Mouse (Mus musculus): ENCODE results near the gene C1qtnf1.

The C1qtnf1 gene

DNA sequence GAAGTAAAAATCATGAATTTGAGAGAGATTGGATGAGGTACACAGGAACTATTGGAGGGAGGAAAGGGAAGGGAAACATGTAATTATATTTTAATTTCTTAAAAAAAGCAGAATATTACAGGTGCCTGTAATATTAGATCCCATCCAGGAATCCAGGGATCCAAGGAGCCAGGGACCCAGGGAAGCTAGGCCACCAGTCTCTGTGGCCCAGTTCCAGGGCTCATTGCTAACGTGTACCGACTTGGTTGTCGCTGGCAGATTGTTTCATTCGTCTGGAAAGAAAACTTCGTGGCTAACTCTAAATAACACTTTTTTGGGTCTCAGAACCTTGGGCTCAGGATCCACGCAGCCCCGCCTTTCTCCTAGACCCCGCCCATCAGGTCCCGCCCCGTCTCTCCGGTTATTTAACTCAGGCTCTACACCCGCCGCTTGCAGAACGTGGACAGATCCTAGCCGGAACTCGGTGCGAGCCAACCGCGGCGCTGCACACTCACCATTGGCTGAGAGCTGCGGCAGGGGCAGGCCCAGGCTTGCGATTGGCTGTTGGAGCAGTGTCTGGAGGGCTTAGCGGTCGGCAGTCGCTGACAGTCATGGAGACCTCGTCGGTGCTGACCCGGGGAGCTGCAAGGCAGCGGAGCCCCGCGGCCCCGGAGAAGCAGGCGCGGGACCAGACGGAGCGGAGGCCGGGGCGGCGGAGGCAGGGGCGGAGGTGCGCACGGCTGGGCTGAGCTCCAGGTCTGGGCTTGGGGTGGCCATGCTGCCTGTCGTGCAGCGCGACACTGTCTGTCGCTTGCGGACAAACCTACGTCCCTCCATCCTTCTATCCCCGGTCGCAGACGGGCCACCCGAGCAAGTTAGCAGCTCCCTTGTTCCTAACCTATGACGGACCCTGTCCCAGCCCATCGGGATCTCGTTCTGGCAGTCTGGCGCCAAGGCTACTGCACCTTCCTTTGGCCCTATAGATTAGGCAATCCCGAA, 48.7 kb downstream of the C1qtnf1 start, which contains the start of gene Engase:
Engase (plus strand) TSS at position 434 of the 978 bp plus-strand sequence.
- peak; percentile 93 to 97 for DNase-seq

DNA sequence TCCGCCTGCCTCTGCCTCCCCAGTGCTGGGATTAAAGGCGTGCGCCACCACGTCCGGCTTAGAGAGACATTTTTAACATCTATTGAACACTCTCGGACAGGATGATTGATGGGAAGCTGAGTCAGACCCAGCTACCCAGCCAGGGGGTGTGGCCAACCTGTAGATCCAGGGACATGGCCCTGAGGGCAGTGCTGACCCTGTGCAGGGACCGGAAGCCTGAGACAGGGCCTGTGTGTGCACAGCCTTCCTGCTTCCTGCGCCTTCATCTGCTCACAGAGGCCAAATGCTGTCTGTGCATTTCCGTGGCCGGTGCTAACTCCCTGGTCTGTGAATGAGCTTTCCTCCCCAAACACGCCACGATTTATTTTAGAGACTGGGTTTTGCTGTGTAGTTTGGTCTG, 51.8 kb downstream of the C1qtnf1 start:
- no peak for DNase-seq

DNA sequence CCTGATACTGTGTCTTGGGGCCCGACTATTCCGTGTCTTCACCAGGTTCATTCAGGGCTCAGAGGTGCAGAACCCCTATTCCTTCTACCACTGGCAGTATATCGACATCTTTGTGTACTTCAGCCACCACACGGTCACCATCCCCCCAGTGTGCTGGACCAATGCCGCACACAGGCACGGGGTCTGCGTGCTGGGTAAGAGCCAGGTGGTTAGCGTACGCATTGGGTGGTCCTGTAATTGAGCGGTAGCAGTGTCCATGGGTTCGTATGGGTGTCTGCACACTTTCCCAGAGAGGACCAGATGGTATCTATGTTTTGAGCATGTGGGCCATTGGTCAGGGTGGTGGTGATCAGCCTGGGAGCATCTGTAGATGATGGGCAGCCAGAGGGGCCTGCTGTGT, 53.2 kb downstream of the C1qtnf1 start:
- DNase-seq = no peak

DNA sequence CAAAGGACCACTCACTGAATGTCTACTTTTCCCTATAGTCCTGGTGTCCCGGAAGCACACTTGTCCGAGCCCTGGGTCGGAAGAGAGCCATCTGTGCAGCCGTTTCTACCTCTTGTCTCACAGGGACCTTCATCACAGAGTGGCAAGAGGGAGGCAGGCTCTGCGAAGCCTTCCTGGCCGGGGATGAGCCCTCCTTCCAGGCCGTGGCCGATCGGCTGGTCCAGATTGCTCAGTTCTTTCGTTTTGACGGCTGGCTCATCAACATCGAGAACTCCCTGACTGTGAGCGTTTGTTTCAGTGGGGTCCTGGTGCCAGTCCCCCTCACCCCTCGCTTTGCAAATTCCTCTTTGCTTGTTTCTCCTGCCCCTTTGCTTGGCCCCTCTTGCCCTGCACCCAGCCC, 53.7 kb downstream of the C1qtnf1 start:
- no peak for DNase-seq

DNA sequence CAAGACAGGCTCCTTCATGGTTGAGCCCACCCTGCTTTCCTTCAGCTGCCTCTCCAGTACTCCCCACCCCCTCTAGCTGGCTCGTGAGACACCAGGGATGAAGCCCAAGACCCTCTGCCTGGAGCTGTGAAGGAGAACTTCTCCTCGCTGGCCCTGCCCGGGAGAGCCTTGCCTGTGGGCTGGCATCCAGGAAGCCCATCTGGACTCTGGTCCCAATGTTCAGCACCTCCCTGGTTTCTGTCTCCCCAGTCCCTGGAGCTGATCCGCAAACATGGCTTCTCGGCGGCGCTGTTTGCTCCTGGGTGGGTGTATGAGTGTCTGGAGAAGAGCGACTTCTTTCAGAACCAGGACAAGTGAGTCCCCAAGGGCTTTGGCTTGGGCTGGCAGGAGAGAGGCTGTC, 56.2 kb downstream of the C1qtnf1 start:
- peak; percentile 75 to 77 for DNase-seq

DNA sequence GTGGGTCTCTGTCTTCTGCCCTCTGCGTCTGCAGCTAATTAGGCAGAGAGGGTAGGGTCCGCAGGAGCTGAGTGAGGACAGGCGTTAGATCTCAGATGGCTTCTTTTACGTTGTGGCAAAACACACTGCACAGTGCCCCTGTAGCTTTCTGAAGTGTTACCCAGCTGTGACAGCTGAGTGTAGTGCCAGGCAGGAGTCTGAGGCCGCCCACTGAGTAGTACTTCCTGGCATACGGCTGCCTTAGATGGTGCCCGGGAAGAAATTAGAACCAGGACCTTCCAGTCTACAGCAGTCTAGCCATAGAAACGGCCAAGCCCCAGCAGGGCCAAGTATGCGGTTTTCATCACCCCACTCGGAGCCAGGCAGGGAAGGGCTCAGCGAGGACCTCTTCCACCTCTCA, 57.3 kb downstream of the C1qtnf1 start:
- no peak for DNase-seq

DNA sequence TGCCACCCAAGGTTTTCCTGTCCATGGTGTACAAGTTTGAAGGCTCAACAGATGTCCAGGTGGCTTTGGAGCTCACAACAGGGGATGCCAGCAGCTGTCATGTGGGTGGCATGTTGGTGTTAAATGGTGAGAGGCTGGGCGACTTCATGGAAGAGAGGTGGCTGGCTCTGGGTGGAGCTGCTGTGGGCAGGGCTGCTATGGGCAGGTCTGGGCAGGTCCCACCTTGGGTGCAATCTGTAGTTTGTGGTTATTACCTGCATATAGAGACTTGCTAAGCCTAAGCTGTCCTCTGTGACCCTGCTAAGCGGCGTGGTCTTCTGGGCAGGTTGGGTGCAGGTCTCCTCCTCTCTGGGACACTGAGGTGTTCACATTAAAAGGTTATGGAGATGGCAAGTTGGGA, 57.8 kb downstream of the C1qtnf1 start:
- peak in 1 of 2 experiments; percentile 5 for DNase-seq

DNA sequence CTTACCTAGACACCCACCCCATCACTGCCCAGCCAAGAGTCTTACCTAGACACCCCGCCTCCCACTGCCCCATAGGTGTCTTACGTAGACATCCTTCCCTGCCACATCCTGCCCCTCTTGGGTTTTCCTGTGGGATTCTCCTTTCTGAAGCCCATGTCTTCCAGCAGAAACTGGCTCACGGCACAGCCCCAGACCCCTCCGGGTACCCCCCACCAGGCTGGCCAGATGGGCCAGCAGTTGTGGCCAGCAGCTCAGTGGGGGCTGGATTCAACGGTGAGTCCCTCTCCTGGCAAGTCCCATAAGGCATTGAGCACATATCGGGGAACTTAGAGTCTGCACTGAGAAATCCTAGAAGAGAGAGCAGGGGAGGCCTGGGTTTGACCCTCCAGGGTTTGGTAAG, 58.3 kb downstream of the C1qtnf1 start:
- DNase-seq = no peak

DNA sequence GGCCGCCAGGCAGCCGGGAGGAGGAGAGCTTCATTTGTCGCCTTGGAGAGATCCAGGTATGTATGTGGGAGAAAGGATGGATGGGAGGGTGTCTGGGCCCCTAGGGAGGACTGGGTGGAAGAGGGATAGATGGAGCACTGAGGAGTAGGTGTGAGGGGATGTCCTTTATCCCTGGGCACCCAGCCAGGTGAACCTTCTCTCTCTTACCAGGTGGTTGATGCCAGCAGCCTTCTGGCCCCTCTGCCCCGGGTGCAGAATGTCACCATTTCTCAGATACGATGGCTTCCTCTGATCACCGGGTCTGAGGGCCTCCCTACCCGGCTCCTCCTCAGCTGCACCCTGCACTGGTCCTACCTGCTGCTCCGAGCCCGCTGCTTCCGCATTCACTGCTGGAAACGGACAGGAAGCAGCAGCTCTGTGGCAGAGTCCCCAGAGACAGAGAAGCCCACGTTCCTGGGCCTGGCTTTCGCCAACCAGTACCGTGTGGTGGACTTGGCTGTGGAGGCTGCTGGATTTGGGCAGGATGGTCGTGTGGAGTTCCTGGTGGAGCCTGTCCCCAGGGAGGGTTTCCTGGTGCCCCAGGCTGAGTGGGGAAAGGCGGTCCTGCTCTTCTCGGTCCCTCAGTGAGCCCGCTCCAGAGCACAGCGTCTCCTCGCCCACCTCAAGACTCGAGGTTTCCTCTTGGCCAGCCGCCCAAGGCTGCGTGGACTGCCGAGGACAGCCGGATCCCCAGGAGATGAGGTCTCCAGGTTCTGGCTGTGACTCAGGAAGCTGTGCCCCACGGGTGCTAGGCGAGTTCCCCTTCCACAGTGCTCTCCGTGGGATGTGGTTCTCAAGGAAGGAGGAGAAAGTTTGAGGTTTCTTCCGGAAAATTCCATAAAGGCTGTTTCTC, 59.1 kb downstream of the C1qtnf1 start:
- no peak for DNase-seq

DNA sequence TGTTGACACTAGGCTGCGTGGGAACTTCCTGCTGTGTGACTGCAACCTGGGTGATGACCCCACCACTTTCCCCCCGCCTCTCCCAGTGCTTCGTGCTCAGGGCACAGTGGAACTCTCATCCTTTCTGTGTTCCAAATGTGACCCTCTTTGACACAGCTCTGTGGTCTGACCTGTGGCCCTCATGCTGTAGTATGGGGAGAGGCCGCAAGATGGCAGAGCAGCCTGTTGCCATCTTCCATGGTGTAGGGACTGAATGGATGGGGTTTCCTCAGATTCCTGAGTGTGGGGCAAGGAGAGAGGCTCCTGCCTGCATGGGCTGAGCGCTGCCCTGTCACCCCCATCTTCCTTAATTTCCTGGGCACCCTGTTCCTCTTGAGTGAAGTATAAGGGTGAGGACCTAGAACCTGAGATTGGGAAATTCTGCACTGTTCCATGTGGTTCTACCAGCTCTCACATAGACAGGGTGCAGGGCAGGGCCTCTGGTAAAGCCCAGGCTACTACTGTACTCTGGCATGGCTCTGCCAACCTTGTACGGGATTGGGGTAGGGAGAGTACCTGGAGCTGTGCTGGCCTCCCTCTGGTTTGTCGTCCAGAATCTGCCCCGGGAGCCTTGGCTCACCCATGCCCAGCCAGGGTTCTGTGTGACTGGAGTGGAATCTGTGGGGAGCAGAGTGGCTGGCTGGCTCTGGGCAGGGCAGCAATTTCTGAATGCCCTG, 60.3 kb downstream of the C1qtnf1 start:
- peak; percentile 61 to 62 for DNase-seq

DNA sequence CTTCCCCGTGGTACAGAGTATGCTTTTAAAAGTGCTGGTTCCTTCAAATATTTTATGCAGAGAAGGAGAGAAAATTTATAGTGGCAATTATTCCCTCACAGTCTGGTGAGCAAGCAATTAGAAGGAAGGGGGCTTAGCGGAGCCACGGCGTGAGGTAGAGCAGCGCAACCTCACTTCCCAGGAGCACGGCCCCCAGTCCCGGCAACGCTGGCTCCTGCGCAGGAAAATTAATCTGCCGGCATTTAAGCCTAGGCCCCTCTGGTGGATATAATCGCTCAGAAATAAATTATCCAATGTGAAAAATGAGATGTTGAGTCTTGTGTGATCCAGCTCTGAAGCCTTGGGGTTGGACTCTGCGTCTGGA, 60.9 kb downstream of the C1qtnf1 start:
- no peak for DNase-seq

DNA sequence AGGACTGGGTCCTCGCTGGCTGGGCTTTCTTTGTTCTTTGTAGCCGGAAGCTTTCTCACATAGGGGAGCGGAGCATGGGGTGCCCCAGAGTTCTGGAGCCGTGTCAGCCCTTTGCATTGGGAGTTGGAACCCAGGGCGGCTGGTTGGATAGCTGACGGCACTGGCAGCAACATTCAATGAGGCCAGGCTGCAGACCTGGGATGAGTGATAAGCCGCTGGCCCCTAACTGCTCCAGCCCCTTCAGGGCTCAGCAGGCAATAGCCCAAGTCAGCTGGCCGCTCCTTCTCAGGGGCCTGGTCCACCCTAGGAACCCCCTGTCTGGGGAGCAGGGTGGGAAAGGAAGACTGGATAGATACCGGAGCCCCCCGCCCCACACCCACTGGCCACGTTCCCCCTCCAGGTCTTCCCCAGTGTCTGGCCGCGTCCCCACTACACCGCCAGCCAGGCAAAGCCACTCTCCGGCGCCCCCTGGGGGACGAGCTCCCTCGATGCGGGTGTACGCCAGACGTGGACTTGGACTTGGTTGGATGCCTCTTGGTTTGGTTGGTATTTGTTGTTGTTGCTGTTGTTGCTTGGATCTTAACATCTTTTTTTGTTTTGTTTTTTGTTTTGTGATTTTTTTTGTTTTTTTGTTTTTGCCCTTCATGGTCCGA, 62.7 kb downstream of the C1qtnf1 start:
- peak; percentile 66 to 72 for DNase-seq

DNA sequence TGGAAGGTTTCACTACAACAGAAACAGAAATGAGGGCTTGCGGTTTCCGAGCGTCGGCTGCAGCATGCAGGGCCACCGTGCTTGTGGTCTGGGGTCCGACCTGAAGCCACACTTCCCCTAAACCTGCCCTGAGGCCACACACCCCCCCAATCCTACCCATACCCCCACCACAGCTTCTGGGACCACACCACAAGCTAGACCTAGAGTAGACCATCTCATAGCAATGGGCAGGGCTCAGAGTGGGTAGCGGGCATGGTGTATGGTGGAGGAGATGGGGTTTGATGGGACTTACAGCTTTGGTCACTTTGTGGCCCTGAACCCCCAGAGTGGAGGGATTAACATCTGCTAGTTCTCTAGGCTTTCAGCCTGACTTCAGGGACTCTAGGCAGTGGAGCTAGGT, 63.2 kb downstream of the C1qtnf1 start:
- no peak for DNase-seq

DNA sequence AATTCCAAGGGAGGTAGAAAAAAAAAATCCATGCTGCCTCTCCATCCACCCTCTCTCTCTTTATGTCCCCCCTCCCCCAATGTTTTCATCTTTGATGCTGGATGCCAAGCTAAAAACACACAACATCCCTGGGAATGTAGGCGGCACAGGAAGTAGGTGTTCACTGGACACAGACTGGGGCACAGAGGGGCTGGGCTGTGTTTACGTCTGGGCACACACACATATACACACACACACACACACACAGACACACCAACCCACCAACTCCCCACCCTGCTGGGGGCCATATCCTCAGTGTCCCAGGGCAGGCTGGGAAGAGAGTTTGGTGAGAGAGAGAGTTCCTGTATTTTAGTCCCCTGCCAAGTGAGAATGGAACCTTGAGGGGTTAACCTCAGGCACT, 65.5 kb downstream of the C1qtnf1 start:
- DNase-seq = no peak

DNA sequence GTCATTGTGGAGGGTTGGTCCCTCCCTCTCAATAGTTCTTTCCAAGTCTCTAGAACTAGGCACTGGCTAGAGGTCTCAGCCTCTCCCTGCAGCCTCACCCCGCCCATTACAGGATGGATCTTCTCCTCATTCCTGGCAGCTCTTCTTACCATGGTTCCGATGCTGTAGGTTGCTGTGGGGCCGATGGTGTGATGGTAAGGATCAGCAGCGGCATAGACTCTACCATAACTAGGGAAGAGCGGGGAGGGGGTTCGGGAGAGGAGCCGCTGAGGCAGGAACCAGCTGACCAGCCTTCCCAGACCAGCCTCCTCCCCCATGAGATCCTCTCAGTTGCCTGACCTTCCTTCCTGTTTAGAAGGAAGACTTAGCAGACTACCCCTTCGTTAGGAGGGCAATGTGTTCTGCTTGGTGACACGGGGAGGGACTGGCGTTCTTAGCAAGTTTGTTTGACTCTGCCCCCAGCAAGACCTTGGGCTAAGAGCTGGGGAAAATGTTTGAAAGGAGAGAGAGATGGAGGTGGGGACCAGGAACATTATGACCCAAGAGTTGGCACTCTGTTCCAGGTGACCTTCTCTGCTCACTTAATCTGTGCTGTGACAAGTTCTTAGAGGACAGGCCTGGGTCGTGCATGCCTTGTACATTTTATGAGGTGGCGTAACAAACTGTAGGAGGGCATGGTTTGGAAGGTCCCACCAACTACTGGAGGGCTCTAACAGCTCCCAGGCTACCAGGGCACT, 66.2 kb downstream of the C1qtnf1 start:
- DNase-seq = no peak

DNA sequence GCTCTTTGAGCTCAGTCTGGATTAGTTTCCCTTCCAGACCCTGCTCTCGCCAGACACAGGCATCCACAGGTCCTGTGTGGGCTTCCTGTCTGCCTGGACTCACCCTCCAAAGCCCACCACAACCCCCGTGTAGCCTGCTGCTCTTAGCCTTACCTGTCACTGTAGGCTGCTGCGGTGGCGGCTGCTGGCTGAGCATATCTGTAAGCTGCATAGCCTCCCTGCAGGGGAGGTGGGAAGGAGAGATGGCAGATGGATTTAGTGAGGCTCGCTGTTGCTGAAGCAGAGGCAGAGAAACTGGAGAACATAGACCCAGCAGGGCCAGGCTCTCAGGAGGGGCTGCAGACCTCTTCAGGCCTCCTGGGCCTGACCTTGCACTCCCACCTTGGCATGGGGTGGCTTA, 67.1 kb downstream of the C1qtnf1 start:
- DNase-seq = no peak

DNA sequence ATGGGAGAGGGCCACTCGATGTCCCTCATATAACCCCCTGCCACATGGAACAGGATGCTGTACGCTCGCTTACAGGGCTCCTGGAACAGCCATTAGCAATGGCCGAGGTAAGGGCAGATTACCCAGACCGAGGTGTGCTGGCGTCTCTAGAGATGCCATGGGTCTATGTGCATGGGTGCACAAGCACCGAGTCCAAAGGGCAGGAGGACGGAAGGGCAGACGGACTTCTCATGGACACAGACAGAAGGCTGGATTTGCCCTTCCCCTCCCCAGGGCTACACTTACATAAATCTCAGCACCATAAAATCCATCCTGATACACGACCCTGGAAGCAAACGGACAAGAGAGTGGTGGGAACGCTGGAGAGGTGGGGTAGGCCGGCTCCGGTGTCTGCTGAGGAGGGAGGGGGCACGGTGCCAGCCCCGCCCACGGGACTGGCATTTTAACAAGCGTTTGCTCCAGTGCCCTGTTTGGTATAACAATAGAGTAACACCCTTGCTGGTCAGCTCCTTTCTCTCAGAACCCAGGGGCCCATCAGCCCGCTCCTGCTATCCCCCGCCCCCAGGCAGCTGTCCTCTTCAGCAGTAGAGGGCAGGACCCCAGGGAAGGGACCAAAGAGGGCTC, 68.2 kb downstream of the C1qtnf1 start:
- peak in 1 of 2 experiments; percentile 60 for DNase-seq

Measured in cerebellum, adult 18-20 months (tissue).